Mouse (Mus musculus) small intestine, adult 2 months (tissue): ENCODE results near the gene Gm44579.

ENCODE experiments used
- CTCF ChIP-seq: fragments of 200-500 bp; IDR thresholded peaks from 2 replicates; pipeline ENCODE4 v1.5.1; 2012; ENCODE audit warnings: low read depth, mild to moderate bottlenecking, control low read depth, inconsistent platforms, low read length, moderate library complexity, mixed read lengths; ENCODE audit not compliant: insufficient replicate concordance, insufficient read length; ENCODE audit errors: extremely low read depth
- POLR2A ChIP-seq: fragments of 200-500 bp; IDR thresholded peaks from 2 replicates; pipeline ENCODE4 v1.6.1; 2012; ENCODE audit warnings: low read depth, mild to moderate bottlenecking, control low read depth, inconsistent platforms, low read length, moderate library complexity

DNA sequence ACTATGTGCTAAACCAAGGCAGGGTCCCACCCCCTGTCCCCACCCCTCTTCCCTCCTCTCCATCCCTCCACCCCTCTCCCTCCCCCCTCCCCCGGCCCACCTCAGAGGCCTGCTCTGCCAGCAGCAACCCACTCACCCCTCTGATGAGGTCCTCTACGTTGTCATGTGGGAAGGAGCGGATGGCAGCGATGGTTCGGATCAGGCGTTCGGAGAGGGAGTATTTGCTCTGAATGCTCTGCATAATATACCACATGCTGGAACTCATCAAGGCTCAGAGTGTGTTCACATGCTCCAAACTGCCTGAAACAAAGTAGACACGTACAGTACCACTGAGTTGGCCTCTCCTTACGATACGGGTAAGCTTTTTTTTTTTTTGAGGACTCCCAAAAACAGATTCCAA is 78.3 kb downstream of the Gm44579 start:
- TF ChIP-seq CTCF (no peak), POLR2A (no peak)
